9 mouse cellular contexts compared by ENCODE assay signal in genomic region chr2:102258682-102259081, GRCm38 (mm10).
A peak's percentile ranks its signal among the peaks of the same experiment; 100 is the strongest.
DNase-seq lines count a peak whose midpoint lies in the region; ATAC-seq and TF ChIP-seq lines count a peak whose summit lies in the region.
"Had no signal": no experiment of that assay in that cellular context is flagged by ENCODE, and none has a peak within 500 bp of the region (broad histone marks: within the 10 kb centered on the region; RNA-seq: fewer than 3 reads in every experiment).

No protein-coding gene starts in this region.

- peaks cover 4 to 5% of the 10 kb centered on the region in 2 experiments; a peak in 2 of 4 replicates for H3K4me1 ChIP-seq in heart, embryonic 14.5 days (ENCODE audit: control insufficient read depth in 2 of 2, insufficient read depth in 2 of 2, low read length in 2 of 2)
- peaks cover 22% of the 10 kb centered on the region for H3K4me1 ChIP-seq in hindbrain, embryonic 10.5 days (replicated peaks)
- H3K4me1 ChIP-seq in midbrain, embryonic 13.5 days (replicated peaks), result peaks cover 22% of the 10 kb centered on the region

- peaks cover 29% of the 10 kb centered on the region for H3K27me3 ChIP-seq in heart, embryonic 14.5 days (ENCODE audit: control insufficient read depth, insufficient read depth, low read length)
- H3K27me3 ChIP-seq in hindbrain, embryonic 10.5 days (ENCODE audit: insufficient read depth, poor library complexity, severe bottlenecking), result peaks cover 35% of the 10 kb centered on the region
- peaks cover 13% of the 10 kb centered on the region; the same call in 1 of the 2 replicates for H3K27me3 ChIP-seq in midbrain, embryonic 13.5 days

- TF ChIP-seq POLR2A in brain, embryonic 14.5 days (IDR thresholded peaks at IDR 0.05; ENCODE audit: borderline replicate concordance, extremely low read depth, insufficient read depth, insufficient read length, poor library complexity, severe bottlenecking), result no peak

- no peak overlapping the region for H3K9ac ChIP-seq in heart, embryonic 14.5 days (ENCODE audit: low read length)
- H3K9ac ChIP-seq in midbrain, embryonic 13.5 days (replicated peaks), result no peak overlapping the region
- H3K9ac ChIP-seq: liver, embryonic 13.5 days had no signal

- 23% methylated on average over 8 of the region's 8 CpGs for WGBS in heart, embryonic 14.5 days
- WGBS in hindbrain, embryonic 10.5 days, result 29% methylated on average over 8 of the region's 8 CpGs
- 24% methylated on average over 8 of the region's 8 CpGs for WGBS in midbrain, embryonic 13.5 days

- H3K36me3 ChIP-seq in heart, embryonic 14.5 days (ENCODE audit: control insufficient read depth, insufficient read depth, low read length), result no peaks in the 10 kb centered on the region
- no peaks in the 10 kb centered on the region for H3K36me3 ChIP-seq in hindbrain, embryonic 10.5 days
- H3K36me3 ChIP-seq in midbrain, embryonic 13.5 days, result no peaks in the 10 kb centered on the region
- H3K36me3 ChIP-seq: liver, embryonic 13.5 days had no signal

- TF ChIP-seq CTCF in brain, embryonic 14.5 days (IDR thresholded peaks at IDR 0.05; ENCODE audit: borderline replicate concordance, extremely low read depth, insufficient read depth, insufficient read length), result no peak

- DNase-seq in heart, postnatal 4 days, result no peak
- DNase-seq in brain, embryonic 14.5 days (ENCODE audit: low read depth), result peak; percentile 32
- no peak for DNase-seq in hindbrain, embryonic 10.5 days (ENCODE audit: low spot score)
- DNase-seq in urinary bladder, adult 2 months (ENCODE audit: low spot score), result no peak
- DNase-seq in gastrocnemius, postnatal 25 days, result no peak
- no peak for DNase-seq in lung, postnatal 14 days
- DNase-seq: liver, embryonic 13.5 days had no signal

- no peak overlapping the region for H3K27ac ChIP-seq in heart, embryonic 14.5 days (replicated peaks in 1 of 2; ENCODE audit: control insufficient read depth in 1 of 2, insufficient read depth in 1 of 2, low read depth in 2 of 2, low read length in 2 of 2)
- 0 out of 2 replicates have a peak overlapping the region, but pooled peaks have one; percentile 29 for H3K27ac ChIP-seq in hindbrain, embryonic 10.5 days
- H3K27ac ChIP-seq in midbrain, embryonic 13.5 days, result no peak overlapping the region
- H3K27ac ChIP-seq: liver, embryonic 13.5 days had no signal

- H3K4me3 ChIP-seq in heart, embryonic 14.5 days (ENCODE audit: control insufficient read depth in 1 of 2, insufficient read depth in 1 of 2, low read depth in 1 of 2, low read length in 2 of 2), result no peak overlapping the region; a peak in 1 of 4 replicates
- peak overlapping the region; percentile 32; the same call in 1 of the 2 replicates for H3K4me3 ChIP-seq in hindbrain, embryonic 10.5 days
- H3K4me3 ChIP-seq in midbrain, embryonic 13.5 days (replicated peaks), result no peak overlapping the region
- H3K4me3 ChIP-seq: liver, embryonic 13.5 days had no signal

- no peaks in the 10 kb centered on the region for H3K9me3 ChIP-seq in heart, embryonic 14.5 days (ENCODE audit: control insufficient read depth, low read length)
- no peaks in the 10 kb centered on the region for H3K9me3 ChIP-seq in hindbrain, embryonic 10.5 days
- no peaks in the 10 kb centered on the region for H3K9me3 ChIP-seq in midbrain, embryonic 13.5 days
- H3K9me3 ChIP-seq: liver, embryonic 13.5 days had no signal

- ATAC-seq in heart, embryonic 14.5 days (ENCODE audit: insufficient number of reproducible peaks, insufficient read depth, low FRiP score, low read depth), result no peak
- ATAC-seq in midbrain, embryonic 13.5 days, result 0 out of 2 replicates have a peak, but pooled peaks have one; percentile 72

- H3K4me2 ChIP-seq in heart, embryonic 14.5 days (ENCODE audit: low read length), result peak overlapping the region; percentile 34
- H3K4me2 ChIP-seq in midbrain, embryonic 13.5 days (replicated peaks), result peak overlapping the region; percentile 39; the same call in 1 of the 2 replicates
- H3K4me2 ChIP-seq: liver, embryonic 13.5 days had no signal
